Mouse (Mus musculus): ENCODE data around the gene Olfr911-ps1.

The Olfr911-ps1 gene

DNA sequence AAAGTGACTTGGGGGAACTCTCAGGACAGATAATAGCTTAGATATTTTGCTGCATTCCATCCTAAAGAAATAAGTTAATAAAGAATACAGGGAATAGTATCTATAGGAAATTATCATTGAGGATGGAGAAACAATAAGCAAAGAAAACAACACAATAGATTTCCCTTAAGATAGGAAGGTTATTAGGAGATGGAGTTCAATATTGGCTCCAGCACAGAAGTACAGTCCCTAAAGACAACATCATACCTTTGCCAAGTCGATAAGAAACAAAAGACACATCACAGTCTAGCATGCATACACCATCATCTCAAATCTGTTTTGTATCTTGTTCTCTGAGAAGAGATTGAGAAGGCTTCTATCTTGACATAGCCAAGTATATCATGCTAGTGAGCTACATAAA lies at the start of gene Olfr911-ps1:
TSS of gene Olfr911-ps1 (plus strand) at position 301 of the 400 bp plus-strand sequence.
- DNase-seq (ENCODE audit: extremely low spot score, low read depth, low spot score): no peak

DNA sequence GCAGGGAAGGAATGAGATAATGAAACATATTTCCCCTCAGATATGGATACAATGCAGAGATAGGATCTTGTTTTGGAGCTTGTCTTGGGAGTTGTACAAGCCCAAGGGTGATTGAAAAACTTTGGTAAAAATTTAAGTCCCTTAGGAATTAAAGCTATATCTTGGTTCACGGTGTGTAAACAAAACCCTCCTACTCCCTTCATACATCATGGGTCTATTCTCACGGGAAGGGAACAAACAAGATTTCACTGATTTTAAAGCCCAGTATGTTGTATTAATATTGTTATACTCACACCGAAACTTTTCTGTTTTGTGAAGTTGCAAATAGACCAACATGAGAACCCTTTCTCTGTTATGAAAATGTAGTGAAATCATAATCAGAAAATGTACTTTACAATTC lies 34.6 kb upstream of the Olfr911-ps1 start, which contains the start of gene Olfr906:
TSS of gene Olfr906 (plus strand) at position 301 of the 400 bp plus-strand sequence.
- DNase-seq (ENCODE audit: extremely low spot score, low read depth, low spot score): no peak

DNA sequence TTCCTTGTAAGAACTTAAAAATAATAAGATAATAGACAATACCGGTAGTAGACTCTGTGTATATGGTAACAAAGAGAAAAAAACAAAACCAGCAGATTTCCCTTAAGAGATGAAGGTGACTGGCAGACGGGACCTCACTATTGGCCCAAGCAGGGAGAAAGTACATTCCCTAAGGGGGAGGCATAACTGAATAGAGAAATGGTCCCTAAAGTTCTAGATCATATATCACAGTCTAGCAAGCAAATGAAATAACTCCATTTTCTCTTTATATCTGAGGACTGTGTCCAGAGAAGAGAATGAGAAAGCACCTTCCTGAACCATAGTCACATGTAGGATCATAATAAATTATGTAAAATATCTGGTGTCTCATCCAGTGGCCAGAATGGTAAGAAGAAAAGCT lies 25.9 kb upstream of the Olfr911-ps1 start, which contains the start of gene Olfr907:
TSS of gene Olfr907 (plus strand) at position 301 of the 400 bp plus-strand sequence.
- no peak for DNase-seq (ENCODE audit: extremely low spot score, low read depth, low spot score)

DNA sequence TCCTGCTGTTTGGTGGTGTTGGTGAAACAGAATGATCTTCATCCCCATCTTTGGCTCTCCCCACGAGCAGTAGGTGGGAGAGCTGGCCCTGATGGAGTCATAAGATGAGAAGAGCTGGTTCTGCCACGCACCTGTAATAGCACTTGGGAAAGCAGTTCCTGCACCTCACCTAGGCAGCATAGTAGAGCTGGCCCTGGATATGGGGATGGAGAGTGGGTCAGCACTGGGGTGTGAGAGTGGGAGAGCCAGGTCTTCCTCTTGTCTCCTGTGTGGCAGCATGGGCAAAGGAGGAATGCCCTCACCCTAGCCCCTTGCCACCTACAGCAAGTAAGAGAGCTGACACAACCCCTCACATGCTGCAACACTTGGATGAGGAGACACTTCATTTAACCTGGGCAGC lies 9.0 kb upstream of the Olfr911-ps1 start:
- DNase-seq (ENCODE audit: extremely low spot score, low read depth, low spot score): no peak

DNA sequence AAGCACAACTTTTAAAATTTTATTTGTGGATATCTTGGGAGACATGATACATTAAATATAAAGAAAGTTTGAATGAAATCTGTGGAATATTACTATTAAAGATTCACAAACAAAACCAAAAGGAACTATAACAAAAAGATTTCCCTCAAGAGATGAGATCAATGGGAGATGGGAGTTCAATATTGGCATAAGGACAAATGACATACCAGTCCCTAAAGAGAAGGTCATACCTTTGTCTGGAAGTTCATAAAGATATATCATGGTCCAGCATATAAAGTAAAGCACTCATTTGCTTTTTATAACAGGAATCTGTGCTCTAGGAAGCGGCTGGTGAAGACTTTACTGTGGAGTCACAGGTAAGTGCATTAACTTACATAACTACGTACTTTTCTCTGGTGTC lies 16.2 kb downstream of the Olfr911-ps1 start, which contains the start of gene Olfr910:
TSS of gene Olfr910 (plus strand) at position 301 of the 400 bp plus-strand sequence.
- DNase-seq (ENCODE audit: extremely low spot score, low read depth, low spot score): no peak
